Mouse (Mus musculus) layer of hippocampus, adult 2 months (tissue): ENCODE measurements around the gene Cops7b. TPM values are rescaled to one million over a fixed set of nuclear protein-coding genes. Genes with fewer than 3 reads are reported as not detected.
A peak's percentile ranks its signal among the peaks of the same experiment; 100 is the strongest.

Source experiments
- DNase-seq, 2 experiments: peaks; one replicate each; pipeline ENCODE4 v3.0.0; 2022; ENCODE audit warnings: low spot score in 2 of 2
- H3K27ac ChIP-seq: fragments of 200-600 bp; 2 replicates; pipeline ENCODE4 v1.8.1; 2022
- H3K4me3 ChIP-seq: fragments of 200-600 bp; 2 replicates; pipeline ENCODE4 v1.8.1; 2022; ENCODE audit warnings: mild to moderate bottlenecking
- CTCF ChIP-seq: fragments of 200-600 bp; conservative IDR thresholded peaks from 2 replicates; pipeline ENCODE4 v1.8.1; 2022; ENCODE audit warnings: antibody characterized with exemption, mild to moderate bottlenecking, moderate library complexity
- total RNA-seq, 2 experiments: library from RNA; stranded (reverse); gene quantifications; 2 replicates each; pipeline ENCODE4 v1.2.3; 2021

The Cops7b gene
- total RNA-seq, 2 experiments from 2014 or later, result 19.5 to 20.6 TPM

GRCm38 (mm10) chr1:86569292-86569860, 13.3 kb upstream of the Cops7b start:
- no peak for TF ChIP-seq CTCF

GRCm38 (mm10) chr1:86571381-86571780, 11.3 kb upstream of the Cops7b start:
- H3K27ac ChIP-seq, result no peak overlapping the region
- TF ChIP-seq CTCF, result no peak
- DNase-seq, result no peak
- no peak overlapping the region for H3K4me3 ChIP-seq

More at GRCm38 (mm10) chr1:86569292-86569860, 13.3 kb upstream of the Cops7b start:
- Histone ChIP-seq H3K27ac (no peak overlapping the region), H3K4me3 (no peak overlapping the region)
- DNase-seq, result no peak

GRCm38 (mm10) chr1:86571941-86572340, 10.8 kb upstream of the Cops7b start:
- Histone ChIP-seq H3K4me3 (no peak overlapping the region), H3K27ac (no peak overlapping the region)
- DNase-seq, result no peak
- no peak for TF ChIP-seq CTCF

GRCm38 (mm10) chr1:86580426-86580825, 2.3 kb upstream of the Cops7b start:
- no peak overlapping the region for H3K27ac ChIP-seq
- no peak for DNase-seq
- no peak for TF ChIP-seq CTCF
- no peak overlapping the region for H3K4me3 ChIP-seq

- DNase-seq, result no peak
- TF ChIP-seq CTCF, result no peak
- H3K27ac ChIP-seq, result peak overlapping the region; percentile 91
- peak overlapping the region; percentile 81 for H3K4me3 ChIP-seq
Measured at GRCm38 (mm10) chr1:86581692-86582450, 833 bp upstream of the Cops7b start.

- TF ChIP-seq CTCF, result no peak
- DNase-seq, result no peak
- Histone ChIP-seq H3K4me3 (no peak overlapping the region; the same call in 1 of the 2 replicates), H3K27ac (no peak overlapping the region; the same call in 1 of the 2 replicates)
Measured at GRCm38 (mm10) chr1:86583709-86584108, 1.0 kb downstream of the Cops7b start.

- Histone ChIP-seq H3K27ac (peak overlapping the region; percentile 88), H3K4me3 (peak overlapping the region; percentile 97)
- no peak for TF ChIP-seq CTCF
- peak; percentile 64 to 78 for DNase-seq
Measured at GRCm38 (mm10) chr1:86586992-86587391, 4.3 kb downstream of the Cops7b start.

GRCm38 (mm10) chr1:86594539-86594938, 11.8 kb downstream of the Cops7b start:
- DNase-seq, result no peak
- H3K4me3 ChIP-seq, result no peak overlapping the region
- no peak for TF ChIP-seq CTCF
- no peak overlapping the region for H3K27ac ChIP-seq

- H3K4me3 ChIP-seq, result no peak overlapping the region
- DNase-seq, result no peak
- no peak overlapping the region for H3K27ac ChIP-seq
- no peak for TF ChIP-seq CTCF
Measured at GRCm38 (mm10) chr1:86595315-86595714, 12.6 kb downstream of the Cops7b start.

GRCm38 (mm10) chr1:86596512-86596911, 13.8 kb downstream of the Cops7b start:
- Histone ChIP-seq H3K27ac (0 out of 2 replicates have a peak overlapping the region, but pooled peaks have one; percentile 44), H3K4me3 (no peak overlapping the region)
- DNase-seq, result peak; percentile 23 to 39
- no peak for TF ChIP-seq CTCF

GRCm38 (mm10) chr1:86598516-86598915, 15.8 kb downstream of the Cops7b start:
- peak; percentile 77 for TF ChIP-seq CTCF
- Histone ChIP-seq H3K27ac (no peak overlapping the region), H3K4me3 (no peak overlapping the region)
- DNase-seq, result peak in 1 of 2 experiments; percentile 22

- H3K27ac ChIP-seq, result no peak overlapping the region
- H3K4me3 ChIP-seq, result no peak overlapping the region
- no peak for TF ChIP-seq CTCF
- DNase-seq, result no peak
Measured at GRCm38 (mm10) chr1:86600117-86600516, 17.4 kb downstream of the Cops7b start.

- Histone ChIP-seq H3K27ac (no peak overlapping the region), H3K4me3 (no peak overlapping the region)
- no peak for TF ChIP-seq CTCF
- DNase-seq, result no peak
Measured at GRCm38 (mm10) chr1:86610954-86611353, 28.2 kb downstream of the Cops7b start.

- Histone ChIP-seq H3K27ac (no peak overlapping the region), H3K4me3 (no peak overlapping the region)
- peak; percentile 47 for TF ChIP-seq CTCF
- DNase-seq, result no peak
Measured at GRCm38 (mm10) chr1:86612081-86612480, 29.4 kb downstream of the Cops7b start.
